Mouse (Mus musculus) olfactory bulb, adult 2 months (tissue): Measurements from ENCODE around the gene Gm14443. TPM values are rescaled to one million over a fixed set of nuclear protein-coding genes. Genes with fewer than 3 reads are reported as not detected.
"Not testable (repeated sequence)": the region's sequence is repeated elsewhere in the genome, so short reads cannot be mapped to it uniquely, and the experiment has no call there.

Experiments
- H3K27ac ChIP-seq: fragments of 200-500 bp; 2 replicates; pipeline ENCODE4 v1.5.1; 2012; ENCODE audit warnings: low read depth, low read length; ENCODE audit not compliant: insufficient read depth
- H3K4me1 ChIP-seq: fragments of 200-500 bp; 2 replicates; pipeline ENCODE4 v1.6.1; 2012; ENCODE audit warnings: low read length; ENCODE audit not compliant: control insufficient read depth, insufficient read depth
- H3K4me3 ChIP-seq: fragments of 200-500 bp; 2 replicates; pipeline ENCODE4 v1.5.1; 2012; ENCODE audit warnings: mild to moderate bottlenecking, low read depth, low read length, moderate library complexity; ENCODE audit not compliant: insufficient read depth
- CTCF ChIP-seq: fragments of 200-500 bp; IDR thresholded peaks from 2 replicates; pipeline ENCODE4 v1.5.1; 2012; ENCODE audit warnings: low read depth, mild to moderate bottlenecking, low read length, moderate library complexity; ENCODE audit not compliant: insufficient read depth
- POLR2A ChIP-seq: fragments of 200-500 bp; IDR thresholded peaks from 2 replicates; pipeline ENCODE4 v1.6.1; 2012; ENCODE audit warnings: mild to moderate bottlenecking, low read depth, low read length, moderate library complexity; ENCODE audit not compliant: insufficient read depth
- WGBS: fragments of 180-500 bp; shearing (Covaris S2); methylation state at CpG from one replicate; pipeline ENCODE4 v1.1.7; 2018; 5-methylcytosine and 5-hydroxymethylcytosine counted together
- polyA plus RNA-seq: library from polyadenylated mRNA; stranded (reverse); fragments of >200 nt; gene quantifications from 2 replicates; pipeline ENCODE4 v1.2.4, GENCODE M21; 2012; ENCODE audit warnings: low replicate concordance; ENCODE audit not compliant: missing spikeins, insufficient read depth, insufficient read length

Gm14443 gene
- polyA plus RNA-seq, 1 experiment = not detected

- H3K4me3 ChIP-seq = no peak overlapping the region
- no peaks in the 10 kb centered on the region for H3K4me1 ChIP-seq
- 82% methylated on average over 3 of the region's 3 CpGs for WGBS
- no peak overlapping the region for H3K27ac ChIP-seq
- TF ChIP-seq CTCF (no peak), POLR2A (no peak)
Measured at GRCm38 (mm10) chr2:175158642-175159041, 17.0 kb downstream of the Gm14443 start.

- WGBS = 93% methylated on average over 13 of the region's 13 CpGs
- TF ChIP-seq POLR2A (no peak), CTCF (no peak)
- no peaks in the 10 kb centered on the region for H3K4me1 ChIP-seq
Measured at GRCm38 (mm10) chr2:175156696-175157095, 19.0 kb downstream of the Gm14443 start.

GRCm38 (mm10) chr2:175141993-175142295, 33.7 kb downstream of the Gm14443 start, which contains the start of gene Gm14399:
Gm14399 (minus strand) TSS chr2:175142012.
- peak within 1 kb of the TSS; percentile 65 for H3K4me3 ChIP-seq
- 9% methylated on average over 1 of the region's 2 CpGs for WGBS
- not testable (repeated sequence) for H3K27ac ChIP-seq, H3K4me1 ChIP-seq

More at GRCm38 (mm10) chr2:175156696-175157095, 19.0 kb downstream of the Gm14443 start:
- H3K27ac ChIP-seq = no peak overlapping the region
- no peak overlapping the region for H3K4me3 ChIP-seq

GRCm38 (mm10) chr2:175141118-175141992, 34.3 kb downstream of the Gm14443 start:
- not testable (repeated sequence) for H3K4me1 ChIP-seq, H3K27ac ChIP-seq
- peak overlapping the region; percentile 65 for H3K4me3 ChIP-seq
- 5% methylated on average over 25 of the region's 25 CpGs for WGBS

GRCm38 (mm10) chr2:175140624-175141023, 35.0 kb downstream of the Gm14443 start:
- H3K27ac ChIP-seq, H3K4me1 ChIP-seq, H3K4me3 ChIP-seq: not testable (repeated sequence)

Other genes starting within 250 kb of the Gm14443 start
- gene Gm14444, start 165.6 kb downstream of the Gm14443 start, polyA plus RNA-seq = not detected in 2 replicates
- gene Gm14393, start 108.1 kb downstream of the Gm14443 start, polyA plus RNA-seq = not detected in 2 replicates
- gene Gm14399, start 33.9 kb downstream of the Gm14443 start, polyA plus RNA-seq = not detected in 2 replicates
- gene Gm14391, start 31.0 kb upstream of the Gm14443 start, polyA plus RNA-seq = not detected in 2 replicates
- not detected in 2 replicates for gene Gm14440, start 99.3 kb upstream of the Gm14443 start, polyA plus RNA-seq
- gene Gm4631, start 162.3 kb upstream of the Gm14443 start, polyA plus RNA-seq = 89.6 TPM in 1 of 2 replicates, not detected in the other
- gene Zfp968, start 196.6 kb upstream of the Gm14443 start, polyA plus RNA-seq = not detected in 2 replicates